Mouse (Mus musculus) limb, embryonic 11.5 days (tissue): ENCODE results near the gene Snx27. TPM values are rescaled to one million over a fixed set of nuclear protein-coding genes. Genes with fewer than 3 reads are reported as not detected.

ENCODE experiments used
- ATAC-seq: fragments of 200-750 bp; cut with Nextera tagmentation; 2 replicates; pipeline ENCODE4 v1.8.0; 2017; ENCODE audit warnings: low read depth; ENCODE audit not compliant: insufficient number of reproducible peaks, low FRiP score, low TSS enrichment
- DNase-seq: peaks from one replicate; pipeline ENCODE4 v3.0.0-alpha.2; 2015; ENCODE audit warnings: low spot score
- H3K27ac ChIP-seq: fragments of 300-500 bp; sonication (generic); replicated peaks from 2 replicates; pipeline ENCODE4 v1.5.1; 2014; ENCODE audit warnings: low read depth, mild to moderate bottlenecking, low read length
- H3K27me3 ChIP-seq: fragments of 300-500 bp; sonication (generic); 2 replicates; pipeline ENCODE4 v1.6.1; 2014; ENCODE audit warnings: mild to moderate bottlenecking, low read length, mixed read lengths; ENCODE audit not compliant: control insufficient read depth, insufficient read depth
- H3K36me3 ChIP-seq: fragments of 300-500 bp; sonication (generic); 2 replicates; pipeline ENCODE4 v1.6.1; 2014; ENCODE audit warnings: mild to moderate bottlenecking, low read length, moderate library complexity, mixed read lengths; ENCODE audit not compliant: control insufficient read depth, insufficient read depth
- H3K4me1 ChIP-seq: fragments of 300-500 bp; sonication (generic); 2 replicates; pipeline ENCODE4 v1.6.1; 2014; ENCODE audit warnings: low read length, mixed read lengths; ENCODE audit not compliant: control insufficient read depth, insufficient read depth
- H3K4me2 ChIP-seq: fragments of 300-500 bp; sonication (generic); 2 replicates; pipeline ENCODE4 v1.6.1; 2014; ENCODE audit warnings: low read depth, mild to moderate bottlenecking, moderate library complexity; ENCODE audit not compliant: severe bottlenecking
- H3K4me3 ChIP-seq: fragments of 300-500 bp; sonication (generic); 2 replicates; pipeline ENCODE4 v1.5.1; 2014; ENCODE audit warnings: low read depth, low read length
- H3K9ac ChIP-seq: fragments of 300-500 bp; sonication (generic); 2 replicates; pipeline ENCODE4 v1.6.1; 2014; ENCODE audit warnings: mild to moderate bottlenecking, low read length
- H3K9me3 ChIP-seq: fragments of 300-500 bp; sonication (generic); 2 replicates; pipeline ENCODE4 v1.6.1; 2016; ENCODE audit warnings: low read length; ENCODE audit not compliant: control insufficient read depth
- WGBS: fragments of 180-500 bp; shearing (Covaris S2); extraction: QIAGEN DNeasy Blood & Tissue Kit; methylation state at CpG from one replicate; pipeline ENCODE4 v1.1.7; 2014; 5-methylcytosine and 5-hydroxymethylcytosine counted together
- polyA plus RNA-seq: library from polyadenylated mRNA; unstranded; fragments of >200 nt; fragmentation: Nextera tagmentation; extraction: Ambion mirVana; gene quantifications from 2 replicates; pipeline ENCODE4 v1.2.1, GENCODE M21; 2014

Snx27 gene
- polyA plus RNA-seq, 1 experiment from 2014 or later = 35.9 TPM

DNA sequence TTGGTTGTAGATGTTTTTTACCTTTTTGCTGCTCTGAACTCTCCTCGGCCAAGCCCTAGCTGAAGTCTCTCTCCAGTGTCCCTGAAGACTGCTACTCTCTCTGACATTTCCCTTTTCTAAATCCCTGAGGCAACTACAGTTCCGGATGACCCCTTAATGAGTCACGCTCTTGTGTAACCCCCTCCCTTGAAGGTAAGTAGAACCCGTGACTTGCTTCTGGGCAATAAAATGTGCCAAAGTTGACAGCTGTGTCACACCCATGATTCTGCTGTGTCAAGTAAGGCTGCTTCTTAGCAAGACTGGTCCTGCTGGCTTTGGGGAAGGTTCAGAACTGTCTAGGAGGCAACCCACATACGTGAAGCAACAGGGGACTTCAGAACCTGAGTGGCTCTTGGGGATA, 5.4 kb upstream of the Snx27 start:
- Histone ChIP-seq H3K9ac (no peak overlapping the region), H3K4me3 (no peak overlapping the region), H3K36me3 (no peaks in the 10 kb centered on the region), H3K27me3 (no peaks in the 10 kb centered on the region), H3K9me3 (no peaks in the 10 kb centered on the region), H3K27ac (no peak overlapping the region), H3K4me2 (no peak overlapping the region), H3K4me1 (no peaks in the 10 kb centered on the region)
- WGBS = 63% methylated on average over 5 of the region's 5 CpGs
- DNase-seq = no peak
- ATAC-seq = no peak

DNA sequence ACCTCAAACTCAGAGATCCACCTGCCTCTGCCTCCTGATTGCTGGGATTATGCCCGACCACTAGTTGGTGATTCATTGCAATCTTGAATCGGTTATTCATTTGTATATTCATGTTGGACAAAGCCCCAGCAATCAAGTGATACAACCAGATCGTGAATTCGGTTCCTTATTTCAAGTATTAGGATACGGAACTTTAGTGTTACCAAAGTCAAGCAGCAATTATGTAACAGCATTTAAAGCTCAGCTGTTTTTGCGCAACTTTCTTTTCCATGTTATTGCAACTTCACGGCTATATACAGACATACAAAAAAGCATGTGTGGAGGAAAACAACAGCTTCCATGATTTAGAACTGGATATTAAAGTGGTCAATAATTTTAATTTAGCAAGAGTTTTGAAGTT, 428 bp upstream of the Snx27 start:
- 74% methylated on average over 7 of the region's 7 CpGs for WGBS
- H3K4me2 ChIP-seq = no peak overlapping the region
- no peak for ATAC-seq

DNA sequence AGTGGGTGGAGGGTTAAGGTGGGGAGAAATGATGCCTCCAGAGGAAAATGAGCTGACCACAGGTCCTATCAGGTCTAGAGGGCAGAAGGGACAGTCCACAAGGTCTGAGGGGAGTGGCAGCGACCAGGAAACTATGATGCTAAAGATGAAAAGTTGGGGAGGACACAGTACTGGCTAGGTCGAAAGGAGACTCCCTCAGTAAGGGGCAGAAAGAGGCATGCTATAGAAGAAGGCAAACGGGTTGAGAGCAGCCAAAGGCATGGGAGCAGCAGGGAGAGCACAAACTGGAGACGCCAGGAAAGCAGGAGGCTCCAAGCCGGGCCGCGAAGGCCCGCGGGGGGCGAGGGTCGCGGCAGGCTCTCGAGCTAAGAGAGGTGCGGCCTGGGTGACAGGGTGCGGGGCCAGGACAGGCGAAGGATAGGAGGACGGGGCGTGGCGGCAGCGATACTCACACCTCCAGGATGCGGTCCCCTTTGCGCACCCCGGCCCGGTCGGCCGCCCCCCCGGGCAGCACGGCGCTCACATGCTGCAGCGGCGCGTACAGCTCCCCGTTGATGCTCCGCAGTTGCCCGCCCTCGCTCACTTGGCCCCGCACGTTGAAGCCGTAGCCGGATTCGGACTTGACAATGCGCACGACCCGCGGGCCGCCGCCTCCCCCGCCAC, 592 bp downstream of the Snx27 start:
- H3K9ac ChIP-seq = peak overlapping the region; percentile 92
- H3K9me3 ChIP-seq = no peaks in the 10 kb centered on the region
- DNase-seq = no peak
- H3K36me3 ChIP-seq = no peaks in the 10 kb centered on the region
- H3K4me3 ChIP-seq = peak overlapping the region; percentile 88
- peak overlapping the region; percentile 81 for H3K4me2 ChIP-seq
- no peaks in the 10 kb centered on the region for H3K4me1 ChIP-seq
- peak overlapping the region; percentile 47; the same call in 1 of the 2 replicates for H3K27ac ChIP-seq
- H3K27me3 ChIP-seq = no peaks in the 10 kb centered on the region
- WGBS = under 1% methylated on average over 42 of the region's 48 CpGs
- peak; percentile 84 for ATAC-seq

More for the DNA sequence above, 428 bp upstream of the Snx27 start:
- H3K4me3 ChIP-seq = no peak overlapping the region
- no peaks in the 10 kb centered on the region for H3K4me1 ChIP-seq
- H3K27ac ChIP-seq = no peak overlapping the region
- H3K27me3 ChIP-seq = no peaks in the 10 kb centered on the region
- no peak for DNase-seq
- H3K9ac ChIP-seq = no peak overlapping the region
- H3K36me3 ChIP-seq = no peaks in the 10 kb centered on the region
- H3K9me3 ChIP-seq = no peaks in the 10 kb centered on the region

DNA sequence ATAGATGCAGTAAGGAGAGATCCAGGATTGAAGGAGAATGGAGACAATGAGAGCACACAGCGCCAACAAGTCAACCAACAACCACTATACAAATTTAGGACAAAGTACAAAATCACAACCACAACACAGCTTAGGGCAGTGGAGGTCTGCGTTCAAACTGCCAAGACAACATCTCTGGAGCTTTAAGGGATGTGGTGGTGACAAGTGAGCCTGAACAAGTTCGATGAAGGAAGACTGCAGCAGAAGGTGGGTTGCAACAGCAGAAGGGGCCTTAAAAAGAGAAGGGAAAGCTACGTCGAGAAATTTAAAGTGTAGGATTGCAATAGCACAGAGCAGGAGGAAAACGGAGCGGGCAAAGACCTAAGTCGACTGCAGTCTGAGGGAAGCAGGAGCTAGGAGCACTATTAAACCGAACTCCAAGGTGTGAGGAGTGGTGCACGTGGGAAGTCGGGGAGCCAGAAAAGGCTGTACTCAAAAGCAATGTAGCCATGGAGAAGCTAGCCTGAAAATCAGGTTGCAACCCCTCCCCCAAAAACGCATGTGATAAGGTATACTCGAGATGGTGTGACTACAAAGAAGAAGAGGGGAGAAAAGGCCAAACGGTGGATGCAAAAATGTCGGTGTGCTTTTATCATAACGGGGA, 1.3 kb downstream of the Snx27 start:
- WGBS = 4% methylated on average over 16 of the region's 16 CpGs
- Histone ChIP-seq H3K4me1 (no peaks in the 10 kb centered on the region), H3K9ac (peak overlapping the region; percentile 92), H3K36me3 (no peaks in the 10 kb centered on the region), H3K4me2 (peak overlapping the region; percentile 81), H3K4me3 (peak overlapping the region; percentile 88), H3K9me3 (no peaks in the 10 kb centered on the region), H3K27me3 (no peaks in the 10 kb centered on the region), H3K27ac (no peak overlapping the region; the same call in 1 of the 2 replicates)
- peak; percentile 46 for DNase-seq
- ATAC-seq = no peak

DNA sequence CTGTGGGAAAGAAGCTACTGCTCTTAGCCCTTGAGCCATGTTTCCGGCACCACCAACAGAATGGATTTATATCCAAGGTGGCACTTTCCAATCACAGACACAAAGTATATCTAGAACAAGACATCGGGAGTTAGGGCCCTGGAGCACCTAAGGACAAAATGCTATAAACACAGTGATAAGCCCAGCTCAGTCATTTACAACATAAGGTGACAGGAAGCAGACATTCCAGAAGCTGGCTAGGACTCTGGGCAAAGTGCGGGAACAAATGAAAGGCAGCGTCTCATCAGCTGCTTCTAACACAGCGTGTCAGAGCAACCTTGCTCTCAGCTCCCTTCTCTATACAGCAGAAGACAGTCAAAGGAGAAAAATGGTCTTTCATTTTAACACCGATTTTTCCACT, 8.0 kb downstream of the Snx27 start:
- ATAC-seq (no peak), DNase-seq (no peak)
- Histone ChIP-seq H3K36me3 (no peaks in the 10 kb centered on the region), H3K4me3 (no peak overlapping the region), H3K9me3 (no peaks in the 10 kb centered on the region), H3K27me3 (no peaks in the 10 kb centered on the region), H3K27ac (no peak overlapping the region), H3K4me2 (no peak overlapping the region), H3K4me1 (no peaks in the 10 kb centered on the region), H3K9ac (no peak overlapping the region)
- WGBS = 73% methylated on average over 6 of the region's 6 CpGs

DNA sequence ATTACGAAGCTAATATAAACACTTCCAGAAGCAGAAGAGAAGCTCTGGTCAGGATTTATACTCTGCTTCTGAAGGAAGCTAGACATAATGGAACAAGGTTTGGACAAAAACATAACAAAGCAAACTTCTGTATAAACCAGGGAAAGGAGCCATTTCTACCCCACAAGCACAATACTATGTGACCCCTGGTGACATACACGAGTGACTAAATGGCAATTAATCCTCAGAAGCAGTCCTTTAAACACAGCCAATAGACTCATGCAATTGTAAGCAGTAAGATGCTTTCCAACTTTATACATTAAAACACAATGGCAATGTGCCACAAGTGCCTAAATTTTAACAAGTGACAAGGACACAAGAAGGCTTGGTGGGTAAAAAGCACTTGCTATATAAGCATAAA, 15.3 kb downstream of the Snx27 start:
- no peaks in the 10 kb centered on the region for H3K27me3 ChIP-seq
- DNase-seq (no peak), ATAC-seq (no peak)
- no peak overlapping the region for H3K9ac ChIP-seq
- no peak overlapping the region for H3K4me2 ChIP-seq
- no peaks in the 10 kb centered on the region for H3K9me3 ChIP-seq
- H3K4me3 ChIP-seq = no peak overlapping the region
- H3K36me3 ChIP-seq = no peaks in the 10 kb centered on the region
- H3K4me1 ChIP-seq = peaks cover 4% of the 10 kb centered on the region; the same call in 1 of the 2 replicates
- 71% methylated on average over 2 of the region's 2 CpGs for WGBS
- H3K27ac ChIP-seq = no peak overlapping the region

DNA sequence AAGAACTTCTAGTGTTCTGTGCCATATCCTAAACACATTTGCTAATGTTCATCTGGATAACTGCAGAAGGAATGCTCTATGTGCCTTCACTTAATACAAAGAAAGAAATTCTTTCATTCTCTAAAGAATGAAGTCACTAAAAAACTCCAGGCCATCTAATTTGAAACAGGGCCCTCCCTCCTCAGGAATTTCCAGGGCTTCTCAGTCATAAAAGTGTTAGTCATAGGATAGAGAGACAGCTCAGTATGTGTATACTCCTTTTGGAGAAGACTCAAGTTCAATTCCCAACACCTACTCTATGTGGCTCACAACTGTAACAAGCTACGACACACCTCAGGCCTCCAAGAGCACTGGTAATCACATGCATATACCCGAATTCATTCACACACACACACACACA, 17.0 kb downstream of the Snx27 start:
- Histone ChIP-seq H3K9ac (no peak overlapping the region), H3K4me1 (peaks cover 4% of the 10 kb centered on the region; the same call in 1 of the 2 replicates), H3K4me3 (no peak overlapping the region), H3K36me3 (0 out of 2 replicates have a peak, but pooled peaks cover 3% of the 10 kb centered on the region), H3K4me2 (no peak overlapping the region), H3K27me3 (no peaks in the 10 kb centered on the region), H3K27ac (no peak overlapping the region), H3K9me3 (no peaks in the 10 kb centered on the region)
- 75% methylated on average over 2 of the region's 2 CpGs for WGBS
- no peak for DNase-seq
- no peak for ATAC-seq

DNA sequence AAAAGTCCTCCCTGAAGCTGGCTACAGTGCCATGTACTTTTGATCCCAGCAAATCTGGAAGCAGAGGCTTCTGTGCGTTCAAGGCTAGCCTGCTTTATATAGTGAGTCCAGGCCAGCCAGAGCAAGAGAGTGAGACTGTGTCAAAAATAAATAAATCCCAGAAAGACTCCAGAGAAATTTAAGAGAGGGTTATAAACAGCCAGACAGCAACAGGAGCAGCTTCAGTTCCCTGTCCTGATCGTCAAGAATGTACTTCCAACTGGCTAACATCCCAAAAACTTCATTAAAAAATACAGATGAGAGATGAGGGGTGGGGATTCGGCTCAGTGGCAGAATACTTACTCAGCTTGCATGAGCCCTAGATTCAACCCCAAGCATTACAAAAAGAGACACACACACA, 17.4 kb downstream of the Snx27 start:
- Histone ChIP-seq H3K4me1 (peaks cover 4% of the 10 kb centered on the region; the same call in 1 of the 2 replicates), H3K9me3 (no peaks in the 10 kb centered on the region), H3K27me3 (no peaks in the 10 kb centered on the region), H3K4me3 (no peak overlapping the region), H3K36me3 (0 out of 2 replicates have a peak, but pooled peaks cover 3% of the 10 kb centered on the region), H3K4me2 (no peak overlapping the region), H3K27ac (no peak overlapping the region), H3K9ac (no peak overlapping the region)
- ATAC-seq (no peak), DNase-seq (no peak)
- WGBS = 53% methylated on average over 3 of the region's 3 CpGs
